Mouse (Mus musculus): ENCODE data around the gene 1110008P14Rik. TPM values are rescaled to one million over a fixed set of nuclear protein-coding genes. Genes with fewer than 3 reads are reported as not detected.

Gene 1110008P14Rik
- polyA plus RNA-seq (2012; rRNA removed): 51.3 and 76.1 TPM in 2 replicates
- 55.3 and 66.9 TPM in 2 replicates for polyA plus RNA-seq (2014; fragmentation: Nextera tagmentation; extraction: Ambion mirVana)

GRCm38 (mm10) chr2:32381775-32382223 lies at the start of gene 1110008P14Rik:
Gene 1110008P14Rik (minus strand): TSS chr2:32381938.
- Histone ChIP-seq H3K9ac (ENCODE audit: low read depth, low read length, severe bottlenecking) (peak within 1 kb of the TSS; percentile 49), H3K4me3 (replicated peaks; ENCODE audit: low read length) (peak within 1 kb of the TSS; percentile 70), H3K36me3 (ENCODE audit: control insufficient read depth, insufficient read depth, low read length) (peaks cover 31% of the 10 kb centered on the region), H3K27ac (replicated peaks; ENCODE audit: low read depth, low read length) (no peak within 1 kb of the TSS), H3K27me3 (ENCODE audit: control insufficient read depth, insufficient read depth, low read length) (no peaks in the 10 kb centered on the region), H3K4me1 (ENCODE audit: control insufficient read depth, insufficient read depth, low read length) (peaks cover 7% of the 10 kb centered on the region), H3K9me3 (ENCODE audit: control insufficient read depth, low read length) (no peaks in the 10 kb centered on the region), H3K4me2 (replicated peaks; ENCODE audit: low read depth, low read length, severe bottlenecking) (peak within 1 kb of the TSS; percentile 97)
- WGBS: under 1% methylated on average over 26 of the region's 47 CpGs
- TF ChIP-seq POLR2A (IDR thresholded peaks at IDR 0.05; ENCODE audit: borderline replicate concordance, extremely low read depth, insufficient read depth, insufficient read length): 0 out of 2 replicates have a peak, but pooled peaks have one; percentile 3
- ATAC-seq (ENCODE audit: low FRiP score, low read depth) (peak; percentile 92), DNase-seq (ENCODE audit: low spot score) (peak; percentile 95)

- peak overlapping the region; percentile 72 for H3K27ac ChIP-seq (replicated peaks; ENCODE audit: low read depth, low read length)
- TF ChIP-seq POLR2A (IDR thresholded peaks at IDR 0.05; ENCODE audit: borderline replicate concordance, extremely low read depth, insufficient read depth, insufficient read length): 0 out of 2 replicates have a peak, but pooled peaks have one; percentile 18
- H3K27me3 ChIP-seq (ENCODE audit: control insufficient read depth, insufficient read depth, low read length): no peaks in the 10 kb centered on the region
- ATAC-seq (ENCODE audit: low FRiP score, low read depth) (peak; percentile 93), DNase-seq (ENCODE audit: low spot score) (peak; percentile 96)
- H3K4me3 ChIP-seq (replicated peaks; ENCODE audit: low read length): peak overlapping the region; percentile 45
- H3K36me3 ChIP-seq (ENCODE audit: control insufficient read depth, insufficient read depth, low read length): no peaks in the 10 kb centered on the region
- H3K4me2 ChIP-seq (replicated peaks; ENCODE audit: low read depth, low read length, severe bottlenecking): peak overlapping the region; percentile 59
- H3K4me1 ChIP-seq (ENCODE audit: control insufficient read depth, insufficient read depth, low read length): peaks cover 35% of the 10 kb centered on the region
- WGBS: 9% methylated on average over 18 of the region's 18 CpGs
- no peaks in the 10 kb centered on the region for H3K9me3 ChIP-seq (ENCODE audit: control insufficient read depth, low read length)
- peak overlapping the region; percentile 55 for H3K9ac ChIP-seq (ENCODE audit: low read depth, low read length, severe bottlenecking)
Observed at GRCm38 (mm10) chr2:32430701-32431676, 49.3 kb upstream of the 1110008P14Rik start.

- H3K36me3 ChIP-seq (ENCODE audit: control insufficient read depth, insufficient read depth, low read length): no peaks in the 10 kb centered on the region
- H3K4me2 ChIP-seq (replicated peaks; ENCODE audit: low read depth, low read length, severe bottlenecking): no peak overlapping the region
- H3K27me3 ChIP-seq (ENCODE audit: control insufficient read depth, insufficient read depth, low read length): no peaks in the 10 kb centered on the region
- no peaks in the 10 kb centered on the region for H3K9me3 ChIP-seq (ENCODE audit: control insufficient read depth, low read length)
- no peak overlapping the region for H3K9ac ChIP-seq (ENCODE audit: low read depth, low read length, severe bottlenecking)
- peak overlapping the region; percentile 58; the same call in 1 of the 2 replicates for H3K27ac ChIP-seq (replicated peaks; ENCODE audit: low read depth, low read length)
- H3K4me1 ChIP-seq (ENCODE audit: control insufficient read depth, insufficient read depth, low read length): peaks cover 39% of the 10 kb centered on the region
- DNase-seq (ENCODE audit: low spot score) (no peak), ATAC-seq (ENCODE audit: low FRiP score, low read depth) (no peak)
- H3K4me3 ChIP-seq (replicated peaks; ENCODE audit: low read length): no peak overlapping the region
- no peak for TF ChIP-seq POLR2A (IDR thresholded peaks at IDR 0.05; ENCODE audit: borderline replicate concordance, extremely low read depth, insufficient read depth, insufficient read length)
- whole genome bisulfite sequencing: 68% methylated on average over 4 of the region's 4 CpGs
Observed at GRCm38 (mm10) chr2:32429215-32429891, 47.6 kb upstream of the 1110008P14Rik start.

- Histone ChIP-seq H3K4me1 (ENCODE audit: control insufficient read depth, insufficient read depth, low read length) (peaks cover 49% of the 10 kb centered on the region), H3K9ac (ENCODE audit: low read depth, low read length, severe bottlenecking) (no peak overlapping the region), H3K36me3 (ENCODE audit: control insufficient read depth, insufficient read depth, low read length) (no peaks in the 10 kb centered on the region), H3K27ac (replicated peaks; ENCODE audit: low read depth, low read length) (peak overlapping the region; percentile 58), H3K4me2 (replicated peaks; ENCODE audit: low read depth, low read length, severe bottlenecking) (peak overlapping the region; percentile 25), H3K4me3 (replicated peaks; ENCODE audit: low read length) (no peak overlapping the region), H3K9me3 (ENCODE audit: control insufficient read depth, low read length) (no peaks in the 10 kb centered on the region), H3K27me3 (ENCODE audit: control insufficient read depth, insufficient read depth, low read length) (no peaks in the 10 kb centered on the region)
- TF ChIP-seq POLR2A (IDR thresholded peaks at IDR 0.05; ENCODE audit: borderline replicate concordance, extremely low read depth, insufficient read depth, insufficient read length): no peak
- DNase-seq (ENCODE audit: low spot score) (peak; percentile 84), ATAC-seq (ENCODE audit: low FRiP score, low read depth) (peak; percentile 69)
- WGBS: 29% methylated on average over 8 of the region's 8 CpGs
Observed at GRCm38 (mm10) chr2:32428262-32428722, 46.6 kb upstream of the 1110008P14Rik start.

- ATAC-seq (ENCODE audit: low FRiP score, low read depth): no peak
- 65% methylated on average over 5 of the region's 5 CpGs for WGBS
- Histone ChIP-seq H3K27me3 (ENCODE audit: control insufficient read depth, insufficient read depth, low read length) (no peaks in the 10 kb centered on the region), H3K9ac (ENCODE audit: low read depth, low read length, severe bottlenecking) (no peak overlapping the region), H3K4me2 (replicated peaks; ENCODE audit: low read depth, low read length, severe bottlenecking) (0 out of 2 replicates have a peak overlapping the region, but pooled peaks have one; percentile 25), H3K4me1 (ENCODE audit: control insufficient read depth, insufficient read depth, low read length) (peaks cover 54% of the 10 kb centered on the region), H3K27ac (replicated peaks; ENCODE audit: low read depth, low read length) (no peak overlapping the region), H3K36me3 (ENCODE audit: control insufficient read depth, insufficient read depth, low read length) (no peaks in the 10 kb centered on the region), H3K9me3 (ENCODE audit: control insufficient read depth, low read length) (no peaks in the 10 kb centered on the region), H3K4me3 (replicated peaks; ENCODE audit: low read length) (no peak overlapping the region)
- TF ChIP-seq POLR2A (IDR thresholded peaks at IDR 0.05; ENCODE audit: borderline replicate concordance, extremely low read depth, insufficient read depth, insufficient read length): no peak
- DNase-seq (ENCODE audit: low spot score): no peak
Observed at GRCm38 (mm10) chr2:32427720-32428119, 46.0 kb upstream of the 1110008P14Rik start.

Measured in limb, embryonic 14.5 days (tissue).